Mouse (Mus musculus) brain, adult 2 months (tissue): ENCODE measurements at regions not wholly inside any gene's neighbourhood (a gene's known extent, or its start where the extent isn't known, plus 50 kb on each side); places are given as distances from the start of the nearest gene placed in this dataset.

Experiments
- DNase-seq: peaks from one replicate; pipeline ENCODE4 v3.0.0; 2011; ENCODE audit warnings: low read depth, low spot score

DNA sequence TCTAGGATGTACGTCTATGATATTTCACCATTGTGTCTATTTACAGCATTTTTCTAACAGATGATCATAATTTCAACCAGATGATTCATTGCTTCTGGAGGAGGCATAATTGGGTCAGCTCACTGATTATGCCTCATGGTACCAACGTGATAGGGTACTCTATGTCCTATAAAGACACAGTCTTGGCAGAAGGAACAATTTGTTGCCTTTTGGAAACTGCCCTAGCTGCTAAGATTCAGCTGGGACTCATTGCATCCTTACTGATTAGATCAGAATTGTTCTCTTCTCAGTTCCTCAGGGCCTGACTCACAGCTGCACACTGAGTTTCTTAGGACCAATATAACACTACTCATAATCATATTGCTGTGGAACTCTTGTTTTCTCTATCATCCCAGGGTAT is 856.6 kb upstream of the Pcdh17 start:
- DNase-seq = peak; percentile 77
